Mouse (Mus musculus) forelimb bud, embryonic 11.5 days (tissue): ENCODE measurements at regions not wholly inside any gene's neighbourhood (a gene's known extent, or its start where the extent isn't known, plus 50 kb on each side); places are given as distances from the start of the nearest gene placed in this dataset.

Experiments used
- DNase-seq: peaks from one replicate; pipeline ENCODE4 v3.0.0-alpha.2; 2012; ENCODE audit warnings: low read depth, low spot score

- no peak for DNase-seq
Observed at GRCm38 (mm10) chr6:98178005-98178404, 164.5 kb downstream of the Gm765 start.

- DNase-seq, result no peak
Observed at GRCm38 (mm10) chr6:98149043-98149813, 193.3 kb downstream of the Gm765 start.

- no peak for DNase-seq
Observed at GRCm38 (mm10) chr6:98147855-98148254, 194.7 kb downstream of the Gm765 start.

- DNase-seq, result peak; percentile 40
Observed at GRCm38 (mm10) chr6:98132931-98133330, 209.6 kb downstream of the Gm765 start.

GRCm38 (mm10) chr6:98125434-98125833 lies 217.1 kb downstream of the Gm765 start:
- DNase-seq, result peak; percentile 57

GRCm38 (mm10) chr6:98118355-98119150 lies 224.0 kb downstream of the Gm765 start:
- DNase-seq, result no peak

GRCm38 (mm10) chr6:98114327-98115134 lies 228.0 kb downstream of the Gm765 start:
- peak; percentile 54 for DNase-seq

GRCm38 (mm10) chr6:98113708-98114107 lies 228.8 kb downstream of the Gm765 start:
- DNase-seq, result no peak

GRCm38 (mm10) chr6:98112495-98113115 lies 229.9 kb downstream of the Gm765 start:
- no peak for DNase-seq

GRCm38 (mm10) chr6:98107123-98107522 lies 235.4 kb downstream of the Gm765 start:
- peak; percentile 50 for DNase-seq

- DNase-seq, result peak; percentile 84
Observed at GRCm38 (mm10) chr6:98105280-98106090, 237.1 kb downstream of the Gm765 start.

GRCm38 (mm10) chr6:98104432-98104831 lies 238.1 kb downstream of the Gm765 start:
- DNase-seq, result no peak

GRCm38 (mm10) chr6:98101023-98101422 lies 241.5 kb downstream of the Gm765 start:
- peak; percentile 54 for DNase-seq

GRCm38 (mm10) chr6:98099126-98099525 lies 243.4 kb downstream of the Gm765 start:
- no peak for DNase-seq

- no peak for DNase-seq
Observed at GRCm38 (mm10) chr6:98095243-98095642, 247.3 kb downstream of the Gm765 start.

- DNase-seq, result no peak
Observed at GRCm38 (mm10) chr6:98089185-98089584, 253.4 kb downstream of the Gm765 start.

- no peak for DNase-seq
Observed at GRCm38 (mm10) chr6:98080076-98080475, 262.5 kb downstream of the Gm765 start.
